Mouse (Mus musculus): ENCODE data around the gene Srp9. TPM values are rescaled to one million over a fixed set of nuclear protein-coding genes. Genes with fewer than 3 reads are reported as not detected.

The Srp9 gene
- polyA plus RNA-seq, 1 experiment, result 87.8 TPM

- no peak overlapping the region for H3K4me3 ChIP-seq (ENCODE audit: low read depth, low read length)
- H3K27me3 ChIP-seq (ENCODE audit: control insufficient read depth, insufficient read depth, low read length, poor library complexity, severe bottlenecking), result no peaks in the 10 kb centered on the region
- no peak overlapping the region for H3K9ac ChIP-seq (ENCODE audit: low read depth, poor library complexity, severe bottlenecking)
- no peak for TF ChIP-seq POLR2A (IDR thresholded peaks at IDR 0.05; ENCODE audit: insufficient read depth, low read length)
- H3K4me1 ChIP-seq (ENCODE audit: control insufficient read depth, insufficient read depth, low read length), result peaks cover 11% of the 10 kb centered on the region
- H3K36me3 ChIP-seq (ENCODE audit: control insufficient read depth, insufficient read depth, low read length, poor library complexity, severe bottlenecking), result no peaks in the 10 kb centered on the region
- no peak overlapping the region for H3K27ac ChIP-seq (ENCODE audit: insufficient read depth, low read length)
- H3K9me3 ChIP-seq (replicated peaks; ENCODE audit: control insufficient read depth, insufficient read depth, low read length, poor library complexity, severe bottlenecking), result no peaks in the 10 kb centered on the region
Observed at GRCm38 (mm10) chr1:182087753-182088633, 36.5 kb upstream of the Srp9 start.

- Histone ChIP-seq H3K27ac (ENCODE audit: insufficient read depth, low read length) (no peak overlapping the region), H3K9ac (ENCODE audit: low read depth, poor library complexity, severe bottlenecking) (no peak overlapping the region), H3K9me3 (replicated peaks; ENCODE audit: control insufficient read depth, insufficient read depth, low read length, poor library complexity, severe bottlenecking) (no peaks in the 10 kb centered on the region), H3K4me1 (ENCODE audit: control insufficient read depth, insufficient read depth, low read length) (peaks cover 11% of the 10 kb centered on the region), H3K4me3 (ENCODE audit: low read depth, low read length) (no peak overlapping the region), H3K27me3 (ENCODE audit: control insufficient read depth, insufficient read depth, low read length, poor library complexity, severe bottlenecking) (no peaks in the 10 kb centered on the region), H3K36me3 (ENCODE audit: control insufficient read depth, insufficient read depth, low read length, poor library complexity, severe bottlenecking) (no peaks in the 10 kb centered on the region)
- TF ChIP-seq CTCF (IDR thresholded peaks at IDR 0.05; ENCODE audit: low read depth, low read length) (no peak), POLR2A (IDR thresholded peaks at IDR 0.05; ENCODE audit: insufficient read depth, low read length) (no peak), EP300 (IDR thresholded peaks at IDR 0.05; ENCODE audit: insufficient read depth, low read depth, low read length) (no peak)
Observed at GRCm38 (mm10) chr1:182088844-182089418, 35.6 kb upstream of the Srp9 start.

- H3K36me3 ChIP-seq (ENCODE audit: control insufficient read depth, insufficient read depth, low read length, poor library complexity, severe bottlenecking), result no peaks in the 10 kb centered on the region
- H3K4me3 ChIP-seq (ENCODE audit: low read depth, low read length), result no peak overlapping the region
- H3K9ac ChIP-seq (ENCODE audit: low read depth, poor library complexity, severe bottlenecking), result no peak overlapping the region; the same call in 1 of the 2 replicates
- H3K27ac ChIP-seq (ENCODE audit: insufficient read depth, low read length), result peak overlapping the region; percentile 48
- peaks cover 11% of the 10 kb centered on the region for H3K4me1 ChIP-seq (ENCODE audit: control insufficient read depth, insufficient read depth, low read length)
- no peak for TF ChIP-seq CTCF (IDR thresholded peaks at IDR 0.05; ENCODE audit: low read depth, low read length)
- no peak for TF ChIP-seq EP300 (IDR thresholded peaks at IDR 0.05; ENCODE audit: insufficient read depth, low read depth, low read length)
- TF ChIP-seq POLR2A (IDR thresholded peaks at IDR 0.05; ENCODE audit: insufficient read depth, low read length), result no peak
- H3K9me3 ChIP-seq (replicated peaks; ENCODE audit: control insufficient read depth, insufficient read depth, low read length, poor library complexity, severe bottlenecking), result no peaks in the 10 kb centered on the region
- no peaks in the 10 kb centered on the region for H3K27me3 ChIP-seq (ENCODE audit: control insufficient read depth, insufficient read depth, low read length, poor library complexity, severe bottlenecking)
Observed at GRCm38 (mm10) chr1:182089600-182090297, 34.8 kb upstream of the Srp9 start.

- Histone ChIP-seq H3K27me3 (ENCODE audit: control insufficient read depth, insufficient read depth, low read length, poor library complexity, severe bottlenecking) (no peaks in the 10 kb centered on the region), H3K27ac (ENCODE audit: insufficient read depth, low read length) (peak overlapping the region; percentile 48), H3K9ac (ENCODE audit: low read depth, poor library complexity, severe bottlenecking) (no peak overlapping the region), H3K4me1 (ENCODE audit: control insufficient read depth, insufficient read depth, low read length) (peaks cover 11% of the 10 kb centered on the region), H3K4me3 (ENCODE audit: low read depth, low read length) (no peak overlapping the region), H3K36me3 (ENCODE audit: control insufficient read depth, insufficient read depth, low read length, poor library complexity, severe bottlenecking) (no peaks in the 10 kb centered on the region), H3K9me3 (replicated peaks; ENCODE audit: control insufficient read depth, insufficient read depth, low read length, poor library complexity, severe bottlenecking) (no peaks in the 10 kb centered on the region)
- no peak for TF ChIP-seq POLR2A (IDR thresholded peaks at IDR 0.05; ENCODE audit: insufficient read depth, low read length)
- 0 out of 2 replicates have a peak, but pooled peaks have one; percentile 6 for TF ChIP-seq EP300 (IDR thresholded peaks at IDR 0.05; ENCODE audit: insufficient read depth, low read depth, low read length)
Observed at GRCm38 (mm10) chr1:182090298-182090677, 34.2 kb upstream of the Srp9 start.

- Histone ChIP-seq H3K9ac (ENCODE audit: low read depth, poor library complexity, severe bottlenecking) (no peak overlapping the region), H3K4me1 (ENCODE audit: control insufficient read depth, insufficient read depth, low read length) (peaks cover 11% of the 10 kb centered on the region), H3K9me3 (replicated peaks; ENCODE audit: control insufficient read depth, insufficient read depth, low read length, poor library complexity, severe bottlenecking) (no peaks in the 10 kb centered on the region), H3K36me3 (ENCODE audit: control insufficient read depth, insufficient read depth, low read length, poor library complexity, severe bottlenecking) (no peaks in the 10 kb centered on the region), H3K4me3 (ENCODE audit: low read depth, low read length) (no peak overlapping the region), H3K27me3 (ENCODE audit: control insufficient read depth, insufficient read depth, low read length, poor library complexity, severe bottlenecking) (no peaks in the 10 kb centered on the region), H3K27ac (ENCODE audit: insufficient read depth, low read length) (no peak overlapping the region)
- TF ChIP-seq EP300 (IDR thresholded peaks at IDR 0.05; ENCODE audit: insufficient read depth, low read depth, low read length) (no peak), CTCF (IDR thresholded peaks at IDR 0.05; ENCODE audit: low read depth, low read length) (no peak), POLR2A (IDR thresholded peaks at IDR 0.05; ENCODE audit: insufficient read depth, low read length) (no peak)
Observed at GRCm38 (mm10) chr1:182091261-182091660, 33.3 kb upstream of the Srp9 start.
